Mouse (Mus musculus) erythroid progenitor cell, adult 5-6 weeks (primary cell): ENCODE results near the gene Atpif1. TPM values are rescaled to one million over a fixed set of nuclear protein-coding genes. Genes with fewer than 3 reads are reported as not detected.

Experiments
- ATAC-seq: replicated peaks from 2 replicates; pipeline ENCODE4 v1.8.0; 2016; ENCODE audit warnings: moderate number of reproducible peaks, mild to moderate bottlenecking, moderate TSS enrichment, inconsistent platforms; ENCODE audit not compliant: poor library complexity, low FRiP score, severe bottlenecking
- total RNA-seq, 2 experiments: library from RNA; stranded (forward) in 1 of 2; stranded (reverse) in 1 of 2; fragments of 150-400 nt in 1 of 2; fragments of 186-747, 209-891 nt in 1 of 2; gene quantifications; 2 replicates each; pipeline versions ENCODE4 v1.2.3 to v1.2.4; 2015 to 2017; ENCODE audit warnings: low replicate concordance in 2 of 2

Atpif1 gene
- total RNA-seq, 2 experiments from 2014 or later: 1,556 to 3,478 TPM

DNA sequence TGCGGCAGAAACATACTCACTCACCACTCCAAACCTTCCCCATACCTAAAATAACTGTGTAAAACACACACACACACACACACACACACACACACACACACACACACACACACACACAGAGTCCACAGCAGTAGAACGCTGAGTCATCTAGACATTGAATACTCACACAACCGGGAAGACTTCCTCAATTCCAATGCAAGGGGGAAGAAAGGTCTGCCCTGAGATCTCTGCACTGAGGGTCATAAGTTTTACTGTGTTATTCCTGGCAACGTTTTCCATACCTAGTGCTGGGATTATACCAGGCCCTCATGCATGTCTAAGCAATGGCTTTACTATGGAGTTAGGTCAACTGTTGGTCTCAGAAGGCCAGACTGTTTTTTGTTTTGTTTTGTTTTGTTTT is 4.1 kb downstream of the Atpif1 start:
- ATAC-seq: no peak

DNA sequence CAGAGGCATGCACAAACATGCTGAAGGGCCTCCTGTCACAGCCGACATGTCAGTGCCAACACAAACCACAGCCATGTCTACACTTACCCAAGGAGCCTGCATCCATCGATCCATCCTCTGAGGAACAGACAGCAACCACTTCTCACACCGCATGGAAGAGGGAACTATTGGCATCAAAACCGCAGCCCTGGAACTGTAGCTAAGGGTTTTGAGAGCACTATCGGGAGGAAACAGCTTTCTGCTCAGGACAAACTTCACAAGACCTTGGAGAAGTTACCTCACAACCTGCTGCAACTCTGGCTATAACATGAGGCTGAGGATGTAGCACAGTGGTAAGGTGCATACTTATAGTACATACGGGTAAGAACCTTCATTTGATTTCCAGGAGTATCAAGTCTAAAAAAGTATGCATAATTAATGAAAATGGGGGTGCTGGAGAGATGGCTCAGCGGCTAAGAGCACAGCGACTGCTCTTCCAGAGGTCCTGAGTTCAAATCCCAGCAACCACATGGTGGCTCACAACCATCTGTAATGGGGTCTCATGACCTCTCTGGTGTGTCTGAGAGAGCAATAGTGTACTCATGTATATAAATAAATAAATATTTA is 5.4 kb downstream of the Atpif1 start:
- ATAC-seq: no peak

DNA sequence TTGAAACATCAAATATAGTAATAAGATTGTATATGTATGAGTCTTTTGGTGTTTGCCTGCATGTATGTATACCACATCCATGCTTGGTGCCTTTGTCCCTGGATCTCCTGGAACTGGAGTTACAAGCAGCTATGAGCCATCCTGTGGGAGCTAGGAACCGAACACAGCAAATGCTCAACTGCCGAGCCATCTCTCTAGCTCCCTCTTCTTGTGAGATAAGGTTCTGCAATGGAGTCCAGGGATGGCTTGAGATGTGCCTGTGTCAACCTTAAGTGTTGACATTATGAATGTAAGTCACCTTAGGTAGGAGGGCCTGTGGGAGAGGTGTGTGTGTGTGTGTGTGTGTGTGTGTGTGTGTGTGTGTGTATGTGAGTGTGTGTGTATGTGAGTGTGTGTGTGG is 6.8 kb downstream of the Atpif1 start:
- ATAC-seq: peak; percentile 61

DNA sequence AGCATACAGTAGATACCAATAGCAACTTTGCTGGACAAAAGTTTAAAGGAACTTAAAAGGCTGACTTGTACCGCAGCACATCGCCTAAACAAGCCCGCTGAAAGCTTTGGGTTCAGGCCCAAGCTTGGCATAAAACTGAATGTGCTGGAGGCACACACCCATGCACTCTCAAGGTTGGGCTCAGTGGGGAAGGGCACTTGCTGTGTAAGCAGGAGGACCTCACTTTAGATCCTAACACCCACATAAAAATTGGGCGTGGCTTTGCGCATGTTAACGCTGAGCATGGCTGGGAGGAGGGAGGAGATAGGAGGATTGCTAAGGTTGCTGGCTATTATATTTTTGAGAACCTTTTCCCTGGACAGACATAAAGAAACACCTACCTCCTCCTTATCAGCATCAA is 8.7 kb downstream of the Atpif1 start:
- peak; percentile 77 for ATAC-seq

DNA sequence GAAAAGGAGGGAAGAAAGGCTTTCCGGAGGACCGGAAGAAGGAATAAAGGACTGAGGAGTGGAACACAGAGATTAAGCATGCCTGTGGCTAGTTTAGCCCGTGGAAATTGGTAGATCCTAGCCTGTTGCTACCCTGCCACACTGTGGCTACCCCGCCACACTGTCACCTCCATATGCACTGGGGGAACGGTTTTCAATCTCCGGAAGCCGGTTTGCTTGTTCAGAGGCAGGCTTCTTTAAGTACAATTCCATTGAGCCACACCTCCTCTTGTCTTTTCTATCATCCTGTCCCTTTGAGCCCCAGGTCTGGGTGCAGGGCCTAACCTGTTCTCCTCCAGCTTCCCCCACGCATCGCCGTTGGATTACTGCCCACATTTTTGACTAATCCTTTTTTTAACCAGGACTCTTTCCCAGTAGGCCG is 9.1 kb downstream of the Atpif1 start:
- no peak for ATAC-seq

DNA sequence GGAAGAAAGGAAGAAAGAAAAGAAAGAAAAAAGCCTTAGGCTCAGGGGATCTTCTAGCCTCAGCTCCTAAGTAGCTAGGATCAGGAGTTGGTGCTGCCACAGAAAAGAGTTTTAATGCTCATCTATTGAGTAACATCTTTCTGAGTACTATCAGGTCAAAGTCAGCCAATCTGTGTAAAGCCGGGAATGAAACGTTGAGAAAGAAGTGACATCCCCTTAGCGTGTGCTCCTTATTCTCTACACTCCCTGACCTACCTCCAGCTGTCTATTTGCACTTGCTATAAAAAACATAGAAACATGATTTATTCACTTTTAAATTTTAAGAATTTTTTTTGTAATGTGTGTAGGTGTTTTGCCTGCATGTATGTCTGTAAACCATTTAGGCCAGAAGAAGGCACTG is 14.3 kb downstream of the Atpif1 start:
- no peak for ATAC-seq

DNA sequence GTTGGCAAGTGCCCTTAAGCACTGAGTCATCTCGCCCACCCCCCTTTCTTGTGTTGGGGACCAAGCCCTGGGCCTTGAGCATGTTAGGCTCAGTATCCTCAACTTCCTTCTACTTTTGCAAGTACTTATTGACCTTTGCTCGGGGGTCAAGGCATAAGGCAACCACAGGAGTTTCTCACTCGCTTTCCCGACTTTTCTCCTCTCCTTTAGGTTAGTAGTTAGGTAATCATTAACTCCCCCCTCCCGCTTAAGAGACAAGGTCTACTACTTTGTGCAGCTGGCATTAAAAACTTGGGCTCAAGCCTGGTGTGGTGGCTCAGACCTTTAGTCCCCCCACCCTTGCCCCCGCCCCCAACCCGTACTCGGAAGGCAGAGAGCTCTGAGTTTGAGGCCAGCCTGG is 15.4 kb downstream of the Atpif1 start:
- ATAC-seq: no peak

DNA sequence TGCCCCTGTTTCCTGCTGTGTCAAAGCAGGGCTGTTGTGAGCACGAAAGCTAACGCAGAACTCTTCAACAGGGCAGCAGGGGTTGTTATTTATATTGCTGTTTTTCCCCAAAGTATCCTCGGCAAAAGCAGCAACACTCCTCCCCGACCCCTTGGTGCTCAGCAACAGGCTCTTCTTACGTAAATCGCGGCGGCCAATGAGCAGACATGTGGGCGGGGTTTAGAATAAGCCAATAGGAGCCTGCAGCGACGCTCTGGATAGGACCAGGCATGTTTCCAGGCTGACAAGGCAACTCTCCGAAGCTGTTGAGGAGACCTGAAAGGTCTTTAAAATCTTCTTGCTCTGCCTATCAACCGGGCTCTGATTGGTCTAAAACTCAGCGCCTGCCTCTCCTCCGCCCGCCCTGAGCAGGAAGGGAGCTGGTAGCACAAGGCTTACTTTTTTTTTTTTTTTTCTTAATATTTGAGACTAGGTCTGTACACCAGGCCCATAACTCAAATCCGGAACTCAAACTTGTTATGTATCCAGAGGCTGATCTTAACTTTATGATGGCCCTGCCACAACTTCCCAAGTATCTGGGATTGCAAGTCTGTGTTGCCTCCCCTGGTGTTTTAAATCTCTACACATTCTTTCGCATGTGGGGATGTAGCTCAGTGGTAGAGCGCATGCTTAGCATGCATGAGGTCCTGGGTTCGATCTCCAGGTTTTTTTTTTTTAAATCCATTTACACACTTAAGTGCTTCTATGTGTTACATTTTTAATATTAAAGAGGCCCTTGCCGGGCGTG is 17.9 kb downstream of the Atpif1 start:
- ATAC-seq: peak; percentile 83

DNA sequence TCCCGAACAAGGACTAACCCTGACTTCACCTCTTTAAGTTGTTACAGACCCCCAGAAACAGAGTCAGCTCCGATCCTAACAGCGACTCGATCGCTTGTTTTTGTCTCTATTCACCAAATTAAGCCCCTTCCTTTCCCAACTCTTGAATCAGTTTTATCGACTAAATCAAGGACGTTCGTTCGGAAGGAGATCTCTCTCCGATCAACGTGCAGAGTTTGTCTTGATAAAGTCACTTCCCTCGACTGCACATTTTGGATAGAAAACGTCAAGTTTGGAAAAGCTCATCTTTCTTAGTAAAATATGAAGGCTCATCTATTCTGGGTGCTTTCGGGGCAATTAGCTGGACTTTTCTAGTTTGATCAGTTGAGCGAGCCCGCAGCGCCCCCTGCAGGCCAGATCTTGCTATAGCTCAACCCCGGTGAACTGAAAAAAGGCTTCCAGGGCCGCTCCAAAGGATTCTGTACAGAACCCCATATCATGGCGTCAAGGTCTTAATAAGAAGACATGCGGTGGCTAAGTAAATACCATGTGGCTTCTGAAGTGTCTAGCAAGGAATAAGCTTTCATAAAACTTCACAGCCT is 18.8 kb downstream of the Atpif1 start:
- peak; percentile 45 for ATAC-seq

DNA sequence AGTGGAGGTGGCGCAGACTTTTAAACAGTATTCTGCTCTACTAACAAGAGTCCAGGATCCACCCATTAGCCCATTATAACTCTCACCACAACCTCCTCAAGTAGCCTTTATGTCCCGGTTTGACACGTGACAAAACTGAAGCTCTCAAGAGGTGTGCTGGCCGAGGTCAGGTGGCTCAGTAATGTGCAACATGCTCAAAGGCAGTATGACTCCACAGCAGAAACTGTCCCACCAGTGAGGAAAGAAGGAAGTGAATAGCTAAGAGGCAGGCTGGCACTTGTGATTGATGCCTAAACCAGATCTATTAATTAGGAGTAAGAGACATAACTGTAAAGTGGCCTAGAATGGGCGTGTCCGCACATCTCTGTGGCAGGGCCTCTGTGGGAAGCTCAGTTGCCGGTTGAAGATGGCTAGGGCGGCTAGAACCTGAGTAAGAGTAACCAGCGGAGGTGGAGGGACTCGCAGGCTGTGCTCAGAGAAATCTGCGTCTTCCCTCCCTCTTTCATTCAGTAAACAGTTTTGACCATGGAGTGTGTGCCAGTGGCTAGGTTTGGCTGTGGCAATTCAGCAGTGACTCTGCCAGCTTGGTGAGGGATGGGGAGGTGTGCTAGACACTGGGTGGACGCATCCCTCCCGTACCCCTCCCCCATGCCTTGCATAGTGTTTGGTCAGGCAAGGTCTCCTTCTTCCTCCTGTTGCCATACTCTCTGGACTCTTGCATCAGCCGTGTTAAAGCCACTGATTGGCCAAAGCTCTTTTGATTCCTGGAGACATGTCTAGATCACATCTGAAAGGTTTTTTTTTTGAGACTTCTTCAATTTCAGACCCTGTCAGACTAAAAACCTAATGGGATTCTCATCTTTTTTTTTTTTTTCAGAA is 19.8 kb downstream of the Atpif1 start:
- ATAC-seq: no peak

DNA sequence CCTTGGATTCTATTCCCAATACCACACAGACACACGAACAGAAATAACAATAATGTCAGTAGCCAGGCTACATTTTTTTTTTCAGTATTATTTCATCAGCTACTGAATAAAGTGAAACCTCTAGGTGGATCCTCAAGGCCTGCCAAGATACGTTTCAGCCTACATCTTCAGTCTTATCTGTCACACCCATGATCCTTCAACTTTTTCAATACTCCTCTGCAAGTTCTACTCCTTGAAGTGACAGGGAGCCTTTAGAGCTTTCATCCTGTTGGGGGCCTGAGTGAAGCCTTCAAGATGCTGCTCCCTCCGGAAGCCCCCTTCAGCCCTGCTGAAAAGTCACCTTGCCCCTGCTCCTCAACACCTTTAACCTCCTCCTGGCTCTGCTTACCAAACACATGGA is 21.4 kb downstream of the Atpif1 start:
- ATAC-seq: peak; percentile 39

DNA sequence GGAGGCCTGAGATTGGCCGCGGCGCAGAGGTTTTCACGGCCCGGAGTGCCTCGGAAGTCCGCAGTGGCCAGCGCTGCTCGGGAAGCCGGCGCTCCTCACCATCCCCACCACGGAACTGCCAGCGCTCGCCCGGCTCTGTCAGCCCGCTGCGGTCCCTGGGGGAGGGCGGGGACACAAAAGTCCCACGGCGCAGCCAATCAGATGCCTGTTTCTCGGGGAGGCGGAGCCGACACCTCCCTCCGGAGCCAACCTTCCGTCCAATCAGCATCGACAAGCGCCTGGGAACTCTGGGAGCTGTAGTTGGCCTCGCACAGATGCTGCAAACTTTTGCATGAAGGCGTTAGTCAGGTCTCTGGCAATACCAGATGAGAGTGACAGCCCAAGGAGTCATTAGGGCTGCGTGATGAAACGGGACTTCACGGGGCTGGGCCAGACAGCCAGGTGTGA is 23.1 kb downstream of the Atpif1 start, which contains the start of gene Sesn2:
TSS of gene Sesn2 (minus strand) at position 150 of the 447 bp plus-strand sequence.
- peak; percentile 84 for ATAC-seq

DNA sequence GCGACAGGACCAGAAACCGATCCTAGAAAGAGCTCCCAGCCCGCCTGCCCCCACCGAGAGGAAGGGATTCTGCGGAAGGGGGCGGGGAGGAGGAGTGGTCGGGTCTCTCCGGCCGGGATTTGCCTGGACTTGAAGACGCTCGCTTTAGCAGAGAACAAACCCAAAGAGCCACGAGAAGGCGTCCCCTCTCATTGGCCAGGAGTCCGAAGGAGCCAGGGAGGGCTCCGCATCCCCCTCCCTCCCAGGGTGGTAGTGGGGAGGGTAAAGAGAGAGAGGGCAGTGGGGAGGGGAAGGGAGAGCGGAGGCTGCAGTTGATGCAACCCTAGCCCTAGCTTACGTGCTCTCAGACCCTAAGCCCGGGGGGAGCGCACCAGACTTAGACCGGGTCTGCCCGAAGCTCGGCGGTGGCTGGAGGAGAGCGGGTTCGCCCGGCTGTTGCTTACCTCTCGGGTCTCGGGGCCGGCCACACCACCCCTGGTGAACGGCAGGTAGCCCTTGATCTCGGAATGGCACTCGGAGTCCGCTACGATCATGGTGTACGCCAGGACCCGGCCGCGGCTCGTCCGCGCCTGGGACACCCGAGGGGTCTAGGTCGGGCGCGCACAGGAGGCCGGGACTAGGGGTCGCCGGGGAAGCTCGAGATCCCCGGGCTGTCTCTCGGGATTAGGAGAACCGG is 23.7 kb downstream of the Atpif1 start:
- 0 out of 2 replicates have a peak, but pooled peaks have one; percentile 2 for ATAC-seq

DNA sequence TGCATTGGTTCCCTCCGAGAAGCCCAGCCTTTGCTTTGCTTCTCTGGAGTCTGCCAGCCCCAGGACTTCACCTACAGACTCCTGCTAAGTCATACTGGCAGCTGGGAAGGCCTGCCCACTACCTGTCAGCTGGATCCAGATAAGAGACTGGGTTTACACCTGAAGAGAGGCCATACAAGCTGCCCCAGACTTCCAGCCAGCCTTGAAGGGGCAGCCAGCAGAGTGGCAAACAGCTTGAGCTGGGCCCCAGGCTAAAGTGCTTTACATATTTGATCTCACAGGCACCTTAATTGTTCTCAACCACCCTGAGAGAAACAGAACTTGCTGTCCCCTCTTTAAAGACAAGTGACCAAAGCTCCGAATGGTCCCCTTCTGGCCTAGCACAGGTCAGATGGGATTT is 26.2 kb downstream of the Atpif1 start:
- ATAC-seq: no peak

DNA sequence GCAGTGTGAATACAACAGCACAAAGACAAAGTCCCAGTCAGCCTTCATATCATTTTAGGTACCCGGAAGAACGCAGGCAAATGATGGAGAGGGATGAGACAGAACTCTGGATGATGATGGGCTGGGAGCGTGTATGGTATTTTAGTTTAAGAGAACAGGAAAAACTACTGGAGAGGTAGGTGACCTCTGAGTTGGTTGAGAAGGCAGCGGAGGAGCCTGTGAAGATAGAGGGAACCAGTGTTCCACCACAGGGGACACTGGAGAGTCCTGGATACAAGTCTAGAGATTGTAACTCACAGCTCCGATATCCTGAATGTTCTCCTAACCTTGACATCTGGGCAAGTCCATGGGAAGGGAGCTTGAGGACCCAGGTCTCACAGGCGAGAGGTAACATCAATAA is 27.2 kb downstream of the Atpif1 start:
- no peak for ATAC-seq

DNA sequence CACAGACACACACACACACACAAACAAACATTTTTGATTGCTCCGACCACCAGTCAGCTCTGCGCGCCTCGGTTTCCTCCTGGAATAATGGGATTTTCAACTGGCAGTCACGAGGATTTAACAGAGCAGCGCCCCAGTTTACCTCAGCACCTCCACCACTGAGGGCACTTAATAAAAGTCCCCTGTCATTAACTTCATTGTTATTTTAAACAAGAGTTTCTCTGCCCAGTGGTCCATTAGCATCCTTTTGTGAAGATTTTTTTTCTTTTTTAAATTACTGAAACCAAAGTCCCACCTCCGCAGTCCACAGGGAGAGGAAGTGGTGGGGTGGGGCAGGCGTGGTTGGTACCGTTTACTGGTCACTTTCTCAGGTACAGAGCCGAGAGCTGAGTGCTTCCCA is 27.7 kb downstream of the Atpif1 start:
- no peak for ATAC-seq

DNA sequence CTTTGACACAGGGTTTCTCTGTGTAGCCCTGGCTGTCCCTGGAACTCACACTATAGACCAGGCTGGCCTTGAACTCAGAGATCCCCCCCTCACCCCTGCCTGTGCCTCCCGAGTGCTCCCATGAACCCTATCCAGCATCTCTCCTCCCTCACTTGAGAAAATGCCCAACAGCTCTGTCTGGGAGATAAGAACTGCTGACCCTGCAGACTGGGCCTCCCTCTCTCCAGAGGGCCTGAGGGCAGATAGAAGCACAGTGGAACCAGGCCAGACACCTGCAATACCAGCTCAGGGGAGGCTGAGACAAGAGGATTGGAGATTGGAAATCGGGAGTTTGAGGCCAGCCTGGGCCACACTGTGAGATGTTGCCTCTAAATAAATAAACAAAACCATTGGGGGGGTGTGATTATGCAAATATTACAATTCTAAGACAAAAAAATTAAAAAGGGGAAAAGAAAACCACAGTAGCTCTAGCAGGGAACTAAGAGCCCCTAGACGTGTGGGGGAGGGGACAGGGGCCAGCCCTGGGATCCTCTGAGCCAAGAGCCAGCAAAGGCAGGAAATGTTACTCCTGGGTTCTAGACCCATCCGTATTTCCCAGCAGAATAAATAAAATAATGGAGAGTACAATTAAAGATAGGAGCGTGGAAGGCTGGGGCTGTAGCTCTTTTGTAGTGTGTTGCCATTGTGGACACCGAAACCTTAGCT is 28.3 kb downstream of the Atpif1 start:
- 0 out of 2 replicates have a peak, but pooled peaks have one; percentile 7 for ATAC-seq

DNA sequence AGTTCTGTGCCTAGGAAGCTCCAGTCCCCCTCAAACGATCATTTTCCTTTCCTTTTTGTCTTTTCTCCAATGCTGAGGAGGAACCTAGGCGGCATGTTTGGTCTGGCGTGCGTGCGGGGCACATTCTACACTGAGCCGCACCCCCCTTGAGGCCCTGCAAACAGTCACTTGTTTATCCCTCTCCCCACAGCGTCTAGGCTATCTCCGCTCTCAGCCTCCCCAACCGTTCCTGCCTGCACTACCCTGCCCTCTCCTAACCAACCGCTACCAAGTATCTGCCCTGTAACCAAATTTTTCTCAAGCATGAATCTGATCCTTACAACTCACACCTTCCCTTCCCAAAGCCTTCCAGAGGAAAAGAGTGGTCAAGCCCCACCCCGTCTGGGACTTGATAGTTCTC is 30.1 kb downstream of the Atpif1 start:
- ATAC-seq: no peak; the same call in 1 of the 2 replicates

DNA sequence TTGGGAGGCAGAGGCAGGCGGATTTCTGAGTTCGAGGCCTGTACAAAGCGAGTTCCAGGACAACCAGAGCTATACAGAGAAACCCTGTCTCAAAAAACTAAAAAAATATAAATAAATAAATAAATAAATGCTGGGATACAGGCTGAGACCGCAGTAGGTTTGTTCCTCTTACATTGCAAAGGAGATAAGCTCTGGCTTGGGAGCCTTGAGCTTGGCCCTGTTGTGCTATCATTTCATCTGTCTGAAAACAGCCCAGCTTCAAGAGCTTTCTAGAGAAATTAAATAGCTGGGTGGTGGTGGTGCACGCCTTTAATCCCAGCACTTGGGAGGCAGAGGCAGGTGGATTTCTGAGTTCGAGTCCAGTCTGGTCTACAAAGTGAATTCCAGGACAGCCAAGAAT is 31.8 kb downstream of the Atpif1 start:
- ATAC-seq: no peak
